Mouse (Mus musculus) G1E (cell line): ENCODE data around the gene Gm43738.

Experiments
- CTCF ChIP-seq: IDR thresholded peaks from 2 replicates; pipeline ENCODE4 v1.5.1; 2012; ENCODE audit warnings: low read depth, low read length, inconsistent platforms, mixed read lengths
- GATA1 ChIP-seq: IDR thresholded peaks from 2 replicates; pipeline ENCODE4 v1.6.1; 2012; ENCODE audit warnings: borderline replicate concordance, low read length, inconsistent platforms, mixed read lengths
- POLR2AphosphoS5 ChIP-seq: IDR thresholded peaks from 2 replicates; pipeline ENCODE4 v1.6.1; 2012; ENCODE audit warnings: low read depth, low read length, inconsistent platforms; ENCODE audit not compliant: insufficient replicate concordance
- TAL1 ChIP-seq: conservative IDR thresholded peaks from 2 replicates; pipeline ENCODE4 v1.6.1; 2012; ENCODE audit warnings: low read depth, low read length, inconsistent platforms, mixed read lengths

DNA sequence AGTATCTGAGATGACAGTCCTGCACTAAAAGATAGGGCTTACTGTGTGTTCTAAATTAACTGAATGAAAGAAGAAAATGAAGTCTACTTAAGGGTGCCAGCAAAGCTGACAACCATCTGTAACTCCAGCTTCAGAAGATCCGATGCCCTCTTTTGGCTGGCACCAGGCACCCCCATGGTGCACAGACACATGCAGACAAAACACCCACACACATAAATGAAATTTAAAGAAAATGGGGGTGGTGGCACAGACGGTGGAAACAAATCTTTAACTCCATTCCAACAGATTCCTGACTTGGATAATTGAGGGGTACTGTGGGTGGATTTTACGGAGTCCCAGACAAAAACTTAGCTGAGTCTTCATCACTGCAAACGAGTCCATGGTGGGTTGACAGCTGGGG, 30.9 kb upstream of the Gm43738 start:
- TF ChIP-seq CTCF (no peak), TAL1 (no peak), GATA1 (no peak), POLR2AphosphoS5 (no peak)
